Mouse (Mus musculus) midbrain, embryonic 16.5 days (tissue): ENCODE measurements at regions not wholly inside any gene's neighbourhood (a gene's known extent, or its start where the extent isn't known, plus 50 kb on each side); places are given as distances from the start of the nearest gene placed in this dataset.
A peak's percentile ranks its signal among the peaks of the same experiment; 100 is the strongest.

ENCODE experiments used
- ATAC-seq: fragments of 200-750 bp; cut with Nextera tagmentation; 2 replicates; pipeline ENCODE4 v1.8.0; 2017; ENCODE audit warnings: moderate TSS enrichment
- H3K27ac ChIP-seq: fragments of 300-500 bp; sonication (generic); 2 replicates; pipeline ENCODE4 v1.5.1; 2014; ENCODE audit warnings: mild to moderate bottlenecking, low read length, mixed read lengths
- H3K27me3 ChIP-seq: fragments of 300-500 bp; sonication (generic); 2 replicates; pipeline ENCODE4 v1.6.1; 2014; ENCODE audit warnings: low read depth, low read length, mixed read lengths; ENCODE audit not compliant: control insufficient read depth, insufficient read depth
- H3K36me3 ChIP-seq: fragments of 300-500 bp; sonication (generic); 2 replicates; pipeline ENCODE4 v1.6.1; 2014; ENCODE audit warnings: mild to moderate bottlenecking, low read length, moderate library complexity, mixed read lengths; ENCODE audit not compliant: control insufficient read depth, insufficient read depth
- H3K4me1 ChIP-seq: fragments of 300-500 bp; sonication (generic); 2 replicates; pipeline ENCODE4 v1.6.1; 2014; ENCODE audit warnings: mild to moderate bottlenecking, low read length, mixed read lengths; ENCODE audit not compliant: control insufficient read depth, insufficient read depth
- H3K4me2 ChIP-seq: fragments of 300-500 bp; sonication (generic); 2 replicates; pipeline ENCODE4 v1.6.1; 2014; ENCODE audit warnings: mild to moderate bottlenecking, low read length, mixed read lengths
- H3K4me3 ChIP-seq: fragments of 300-500 bp; sonication (generic); 2 replicates; pipeline ENCODE4 v1.5.1; 2014; ENCODE audit warnings: low read depth, mild to moderate bottlenecking, low read length, moderate library complexity, mixed read lengths
- H3K9ac ChIP-seq: fragments of 300-500 bp; sonication (generic); 2 replicates; pipeline ENCODE4 v1.6.1; 2014; ENCODE audit warnings: low read depth, low read length, mixed read lengths
- H3K9me3 ChIP-seq: fragments of 300-500 bp; sonication (generic); replicated peaks from 2 replicates; pipeline ENCODE4 v1.6.1; 2014; ENCODE audit warnings: mild to moderate bottlenecking, low read length, mixed read lengths; ENCODE audit not compliant: control insufficient read depth, poor library complexity, severe bottlenecking
- WGBS: fragments of 180-500 bp; shearing (Covaris S2); extraction: QIAGEN DNeasy Blood & Tissue Kit; methylation state at CpG from one replicate; pipeline ENCODE4 v1.1.7; 2014; 5-methylcytosine and 5-hydroxymethylcytosine counted together

DNA sequence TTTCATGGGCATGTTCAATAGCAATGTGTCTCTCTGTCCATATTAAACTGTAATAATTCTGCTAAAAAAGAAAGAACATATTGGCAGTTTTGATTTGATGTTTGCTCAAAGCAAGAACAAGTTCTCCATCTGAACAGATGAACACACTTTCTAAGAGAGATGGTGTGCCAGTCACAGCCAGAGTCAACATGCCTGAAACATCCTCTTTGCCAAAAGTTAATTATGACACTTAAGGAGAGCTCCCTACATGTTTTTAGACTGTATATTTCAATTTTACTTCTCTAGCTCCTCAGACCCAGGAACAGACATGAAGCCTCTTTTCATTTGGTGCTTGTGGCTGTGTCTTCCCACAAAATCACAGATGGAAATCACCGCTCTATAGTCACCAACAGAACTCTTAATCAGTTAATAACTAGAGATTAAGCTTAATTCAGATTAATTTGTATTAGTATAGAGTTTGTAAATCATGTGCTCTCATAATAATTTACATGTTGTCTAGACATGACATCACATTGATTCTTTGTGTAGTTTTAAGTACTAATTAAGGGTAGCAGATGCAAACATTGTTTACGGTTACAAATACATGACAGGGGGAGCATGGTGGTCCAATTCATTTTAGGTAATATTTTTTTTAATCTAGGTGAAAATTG, 267.1 kb downstream of the Anxa1 start:
- H3K9me3 ChIP-seq, result no peaks in the 10 kb centered on the region
- no peaks in the 10 kb centered on the region for H3K27me3 ChIP-seq
- H3K36me3 ChIP-seq, result no peaks in the 10 kb centered on the region
- H3K4me2 ChIP-seq, result no peak overlapping the region
- ATAC-seq, result no peak
- WGBS, result 85% methylated on average over 2 of the region's 2 CpGs
- no peak overlapping the region for H3K27ac ChIP-seq
- peaks cover 4% of the 10 kb centered on the region; the same call in 1 of the 2 replicates for H3K4me1 ChIP-seq
- H3K4me3 ChIP-seq, result no peak overlapping the region
- H3K9ac ChIP-seq, result no peak overlapping the region

GRCm38 (mm10) chr19:20122475-20122874, 268.3 kb downstream of the Anxa1 start:
- 7% methylated on average over 4 of the region's 4 CpGs for WGBS
- H3K27me3 ChIP-seq, result no peaks in the 10 kb centered on the region
- peaks cover 4% of the 10 kb centered on the region; the same call in 1 of the 2 replicates for H3K4me1 ChIP-seq
- H3K4me2 ChIP-seq, result no peak overlapping the region
- no peak overlapping the region for H3K9ac ChIP-seq
- peak overlapping the region; percentile 38; the same call in 1 of the 2 replicates for H3K27ac ChIP-seq
- no peaks in the 10 kb centered on the region for H3K36me3 ChIP-seq
- ATAC-seq, result peak; percentile 88
- H3K9me3 ChIP-seq, result no peaks in the 10 kb centered on the region
- no peak overlapping the region for H3K4me3 ChIP-seq

DNA sequence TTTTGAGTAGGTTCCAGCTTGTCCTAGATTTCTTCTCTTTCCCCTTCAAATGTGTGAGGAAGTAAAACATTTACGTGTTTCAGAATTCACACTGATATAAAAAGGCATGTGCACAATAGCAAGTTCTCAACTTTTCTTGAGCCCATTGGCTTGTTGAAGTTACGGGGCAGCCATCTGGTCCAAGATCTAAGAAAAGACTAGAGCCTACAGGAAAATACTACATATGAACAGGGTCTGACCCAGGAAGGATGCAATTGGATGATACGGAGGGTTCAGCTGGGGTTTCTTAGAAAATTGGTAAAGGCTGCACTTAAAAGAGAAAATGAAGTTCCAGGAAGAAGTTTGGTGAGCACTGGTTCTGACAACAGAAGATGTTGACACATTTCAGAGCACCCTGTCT, 276.5 kb downstream of the Anxa1 start:
- H3K4me1 ChIP-seq, result no peaks in the 10 kb centered on the region
- H3K36me3 ChIP-seq, result no peaks in the 10 kb centered on the region
- 95% methylated on average over 3 of the region's 3 CpGs for WGBS
- H3K4me3 ChIP-seq, result no peak overlapping the region
- no peak overlapping the region for H3K27ac ChIP-seq
- H3K27me3 ChIP-seq, result no peaks in the 10 kb centered on the region
- ATAC-seq, result no peak
- no peak overlapping the region for H3K9ac ChIP-seq
- H3K9me3 ChIP-seq, result no peaks in the 10 kb centered on the region
- H3K4me2 ChIP-seq, result no peak overlapping the region
